Mouse (Mus musculus) limb, embryonic 14.5 days (tissue): Measurements from ENCODE around the gene Taco1. TPM values are rescaled to one million over a fixed set of nuclear protein-coding genes. Genes with fewer than 3 reads are reported as not detected.

Experiments used
- ATAC-seq: fragments of 200-750 bp; cut with Nextera tagmentation; 2 replicates; pipeline ENCODE4 v1.8.0; 2017; ENCODE audit warnings: low read depth, moderate number of reproducible peaks, moderate TSS enrichment; ENCODE audit not compliant: low FRiP score
- DNase-seq: peaks from one replicate; pipeline ENCODE4 v3.0.0-alpha.2; 2015; ENCODE audit warnings: low spot score
- H3K27ac ChIP-seq: fragments of 300-500 bp; sonication (generic); replicated peaks from 2 replicates; pipeline ENCODE4 v1.5.1; 2014; ENCODE audit warnings: low read depth, mild to moderate bottlenecking, low read length, moderate library complexity, mixed read lengths
- H3K27me3 ChIP-seq: fragments of 300-500 bp; sonication (generic); 2 replicates; pipeline ENCODE4 v1.6.1; 2014; ENCODE audit warnings: low read length, mixed read lengths; ENCODE audit not compliant: control insufficient read depth, insufficient read depth
- H3K36me3 ChIP-seq: fragments of 300-500 bp; sonication (generic); 2 replicates; pipeline ENCODE4 v1.6.1; 2014; ENCODE audit warnings: mild to moderate bottlenecking, low read length, moderate library complexity, mixed read lengths; ENCODE audit not compliant: control insufficient read depth, insufficient read depth
- H3K4me1 ChIP-seq: fragments of 300-500 bp; sonication (generic); 2 replicates; pipeline ENCODE4 v1.6.1; 2014; ENCODE audit warnings: antibody characterized with exemption, low read length, mixed read lengths; ENCODE audit not compliant: control insufficient read depth, insufficient read depth
- H3K4me2 ChIP-seq: fragments of 300-500 bp; sonication (generic); replicated peaks from 2 replicates; pipeline ENCODE4 v1.6.1; 2014; ENCODE audit warnings: low read depth, mild to moderate bottlenecking, low read length, moderate library complexity; ENCODE audit not compliant: severe bottlenecking
- H3K4me3 ChIP-seq: fragments of 300-500 bp; sonication (generic); replicated peaks from 2 replicates; pipeline ENCODE4 v1.5.1; 2014; ENCODE audit warnings: low read length
- H3K9ac ChIP-seq: fragments of 300-500 bp; sonication (generic); 2 replicates; pipeline ENCODE4 v1.6.1; 2014; ENCODE audit warnings: mild to moderate bottlenecking, low read depth, low read length, moderate library complexity; ENCODE audit not compliant: severe bottlenecking
- H3K9me3 ChIP-seq: fragments of 300-500 bp; sonication (generic); 2 replicates; pipeline ENCODE4 v1.6.1; 2016; ENCODE audit warnings: low read length; ENCODE audit not compliant: control insufficient read depth
- POLR2A ChIP-seq: fragments of 200-500 bp; IDR thresholded peaks from 2 replicates; pipeline ENCODE4 v1.8.0; 2012; ENCODE audit warnings: inconsistent platforms, mild to moderate bottlenecking, moderate library complexity, borderline replicate concordance; ENCODE audit not compliant: insufficient read depth, insufficient read length; ENCODE audit errors: extremely low read depth
- WGBS: fragments of 180-500 bp; shearing (Covaris S2); extraction: QIAGEN DNeasy Blood & Tissue Kit; methylation state at CpG from one replicate; pipeline ENCODE4 v1.1.7; 2014; 5-methylcytosine and 5-hydroxymethylcytosine counted together
- polyA plus RNA-seq, 2 experiments: library from polyadenylated mRNA; depleted of rRNA in 1 of 2; stranded (reverse) in 1 of 2; unstranded in 1 of 2; fragments of >200 nt; fragmentation: Nextera tagmentation in 1 of 2; extraction: Ambion mirVana in 1 of 2; gene quantifications; 2 replicates each; pipeline versions ENCODE4 v1.2.1 to v1.2.3; 2012 to 2014

Taco1 gene
- polyA plus RNA-seq, 2 experiments: 7.4 to 14.5 TPM

GRCm38 (mm10) chr11:106037418-106037751, 28.5 kb upstream of the Taco1 start:
- peak; percentile 33 for DNase-seq
- under 1% methylated on average over 13 of the region's 13 CpGs for WGBS
- Histone ChIP-seq H3K36me3 (no peaks in the 10 kb centered on the region), H3K9ac (peak overlapping the region; percentile 84), H3K27me3 (no peaks in the 10 kb centered on the region), H3K4me2 (peak overlapping the region; percentile 55), H3K27ac (peak overlapping the region; percentile 86), H3K4me3 (peak overlapping the region; percentile 99), H3K9me3 (no peaks in the 10 kb centered on the region), H3K4me1 (peaks cover 13% of the 10 kb centered on the region)
- TF ChIP-seq POLR2A: no peak
- no peak for ATAC-seq

- no peak overlapping the region for H3K4me3 ChIP-seq
- no peak for DNase-seq
- H3K9ac ChIP-seq: no peak overlapping the region
- no peaks in the 10 kb centered on the region for H3K27me3 ChIP-seq
- no peak for ATAC-seq
- H3K4me2 ChIP-seq: no peak overlapping the region
- TF ChIP-seq POLR2A: no peak
- no peak overlapping the region for H3K27ac ChIP-seq
- H3K36me3 ChIP-seq: peaks cover 31% of the 10 kb centered on the region
- no peaks in the 10 kb centered on the region for H3K4me1 ChIP-seq
- H3K9me3 ChIP-seq: no peaks in the 10 kb centered on the region
Observed at GRCm38 (mm10) chr11:106044349-106044748, 21.5 kb upstream of the Taco1 start.

- Histone ChIP-seq H3K9ac (no peak overlapping the region), H3K36me3 (peaks cover 36% of the 10 kb centered on the region), H3K27ac (no peak overlapping the region), H3K9me3 (no peaks in the 10 kb centered on the region), H3K27me3 (no peaks in the 10 kb centered on the region), H3K4me2 (no peak overlapping the region), H3K4me3 (no peak overlapping the region), H3K4me1 (no peaks in the 10 kb centered on the region)
- no peak for TF ChIP-seq POLR2A
- ATAC-seq: no peak
- DNase-seq: no peak
- 96% methylated on average over 1 of the region's 1 CpGs for WGBS
Observed at GRCm38 (mm10) chr11:106045256-106045655, 20.6 kb upstream of the Taco1 start.

GRCm38 (mm10) chr11:106045780-106046179, 20.1 kb upstream of the Taco1 start:
- Histone ChIP-seq H3K9me3 (no peaks in the 10 kb centered on the region), H3K4me2 (no peak overlapping the region), H3K36me3 (peaks cover 39% of the 10 kb centered on the region), H3K27ac (no peak overlapping the region), H3K9ac (no peak overlapping the region), H3K4me1 (no peaks in the 10 kb centered on the region), H3K4me3 (no peak overlapping the region), H3K27me3 (no peaks in the 10 kb centered on the region)
- WGBS: 97% methylated on average over 3 of the region's 3 CpGs
- no peak for TF ChIP-seq POLR2A
- DNase-seq: no peak
- no peak for ATAC-seq

- Histone ChIP-seq H3K9ac (no peak overlapping the region), H3K27ac (no peak overlapping the region), H3K9me3 (no peaks in the 10 kb centered on the region), H3K4me3 (no peak overlapping the region), H3K4me2 (no peak overlapping the region), H3K4me1 (no peaks in the 10 kb centered on the region), H3K27me3 (no peaks in the 10 kb centered on the region), H3K36me3 (peaks cover 47% of the 10 kb centered on the region)
- DNase-seq (no peak), ATAC-seq (no peak)
- WGBS: 87% methylated on average over 9 of the region's 9 CpGs
- TF ChIP-seq POLR2A: no peak
Observed at GRCm38 (mm10) chr11:106046584-106046983, 19.3 kb upstream of the Taco1 start.

DNA sequence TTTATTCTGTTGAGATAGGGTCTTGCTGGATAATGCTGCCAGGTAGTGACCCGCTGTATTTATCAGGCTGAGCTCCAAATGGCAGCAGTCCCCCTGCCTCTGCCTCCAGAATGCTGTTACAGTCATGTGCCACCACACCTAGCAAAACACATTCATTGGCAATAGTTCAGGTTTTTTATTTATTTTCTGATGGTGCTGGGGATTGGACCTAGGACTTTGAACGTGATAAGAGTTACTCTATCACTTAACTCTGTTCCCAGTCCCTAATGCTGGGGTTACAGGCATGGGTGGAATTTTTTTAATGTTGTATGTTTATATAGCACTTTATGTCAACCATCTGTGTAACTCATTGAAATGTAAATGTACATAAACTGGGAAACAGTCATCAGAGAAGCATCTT, 11.9 kb upstream of the Taco1 start:
- ATAC-seq (no peak), DNase-seq (no peak)
- Histone ChIP-seq H3K27ac (no peak overlapping the region), H3K36me3 (peaks cover 90% of the 10 kb centered on the region), H3K9ac (no peak overlapping the region), H3K4me3 (no peak overlapping the region), H3K9me3 (no peaks in the 10 kb centered on the region), H3K27me3 (no peaks in the 10 kb centered on the region), H3K4me1 (no peaks in the 10 kb centered on the region), H3K4me2 (no peak overlapping the region)
- WGBS: 95% methylated on average over 2 of the region's 2 CpGs
- TF ChIP-seq POLR2A: no peak
